Mouse (Mus musculus): Measurements from ENCODE around the gene Cd300lg. TPM values are rescaled to one million over a fixed set of nuclear protein-coding genes. Genes with fewer than 3 reads are reported as not detected.
A peak's percentile ranks its signal among the peaks of the same experiment; 100 is the strongest.

Cd300lg gene
- polyA plus RNA-seq, 1 experiment = 6.4 TPM

DNA sequence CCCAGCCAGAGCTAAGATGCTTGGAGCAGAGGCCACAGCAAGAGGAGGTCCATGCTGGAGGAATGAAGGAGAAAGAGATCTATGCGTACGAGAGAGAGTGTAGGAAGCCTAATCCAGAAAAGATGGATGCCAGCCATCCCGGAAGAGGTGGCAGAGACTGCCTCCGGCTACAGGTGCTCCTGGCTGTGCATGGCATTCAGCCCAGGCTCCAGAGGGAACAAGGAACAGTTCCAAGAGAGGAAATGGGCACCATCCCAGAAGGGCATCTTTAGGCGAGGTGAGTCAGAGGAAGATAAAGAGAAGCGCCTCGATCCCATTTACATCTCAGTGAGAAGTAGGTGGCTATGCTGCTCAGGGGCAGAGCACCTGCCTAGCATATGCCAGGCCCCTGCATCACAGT is 10.2 kb upstream of the Cd300lg start:
- no peaks in the 10 kb centered on the region for H3K4me1 ChIP-seq (ENCODE audit: control insufficient read depth, insufficient read depth, low read length)
- no peak overlapping the region for H3K27ac ChIP-seq (ENCODE audit: insufficient read depth, low read depth, low read length)
- no peak for TF ChIP-seq CTCF (IDR thresholded peaks at IDR 0.05; ENCODE audit: low read depth, low read length)
- no peak for TF ChIP-seq POLR2A (IDR thresholded peaks at IDR 0.05; ENCODE audit: borderline replicate concordance, low read depth, low read length)
- H3K4me3 ChIP-seq (ENCODE audit: insufficient read depth, low read length) = no peak overlapping the region

GRCm38 (mm10) chr11:102033055-102033591 is 8.2 kb upstream of the Cd300lg start:
- H3K4me3 ChIP-seq (ENCODE audit: insufficient read depth, low read length) = no peak overlapping the region
- H3K4me1 ChIP-seq (ENCODE audit: control insufficient read depth, insufficient read depth, low read length) = no peaks in the 10 kb centered on the region
- H3K27ac ChIP-seq (ENCODE audit: insufficient read depth, low read depth, low read length) = no peak overlapping the region
- TF ChIP-seq CTCF (IDR thresholded peaks at IDR 0.05; ENCODE audit: low read depth, low read length) (no peak), POLR2A (IDR thresholded peaks at IDR 0.05; ENCODE audit: borderline replicate concordance, low read depth, low read length) (no peak)

DNA sequence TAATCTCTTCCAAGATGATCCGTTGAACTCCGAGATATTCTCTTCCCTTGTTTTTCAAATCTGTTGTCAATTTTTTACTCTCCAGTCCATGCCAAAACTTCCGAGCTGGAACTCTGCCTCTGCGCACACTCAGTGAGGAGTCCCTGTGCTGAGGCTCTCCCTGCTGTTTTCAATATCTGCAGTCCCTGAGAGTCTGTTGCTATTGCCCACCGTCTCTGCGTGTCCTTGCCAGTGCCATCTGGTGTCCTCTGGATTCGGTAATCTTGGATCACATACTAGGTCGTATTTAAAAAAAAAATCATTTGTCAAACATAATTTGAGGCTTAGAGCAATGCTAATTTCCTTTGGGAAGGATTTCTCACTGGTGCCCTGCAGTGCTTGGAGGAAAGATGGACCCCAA is 6.4 kb upstream of the Cd300lg start:
- TF ChIP-seq POLR2A (IDR thresholded peaks at IDR 0.05; ENCODE audit: borderline replicate concordance, low read depth, low read length) (no peak), CTCF (IDR thresholded peaks at IDR 0.05; ENCODE audit: low read depth, low read length) (no peak)
- Histone ChIP-seq H3K4me3 (ENCODE audit: insufficient read depth, low read length) (no peak overlapping the region), H3K4me1 (ENCODE audit: control insufficient read depth, insufficient read depth, low read length) (no peaks in the 10 kb centered on the region), H3K27ac (ENCODE audit: insufficient read depth, low read depth, low read length) (no peak overlapping the region)

GRCm38 (mm10) chr11:102035456-102035960 is 5.8 kb upstream of the Cd300lg start:
- no peaks in the 10 kb centered on the region for H3K4me1 ChIP-seq (ENCODE audit: control insufficient read depth, insufficient read depth, low read length)
- no peak overlapping the region for H3K4me3 ChIP-seq (ENCODE audit: insufficient read depth, low read length)
- H3K27ac ChIP-seq (ENCODE audit: insufficient read depth, low read depth, low read length) = no peak overlapping the region
- TF ChIP-seq CTCF (IDR thresholded peaks at IDR 0.05; ENCODE audit: low read depth, low read length) (no peak), POLR2A (IDR thresholded peaks at IDR 0.05; ENCODE audit: borderline replicate concordance, low read depth, low read length) (no peak)

- Histone ChIP-seq H3K4me3 (ENCODE audit: insufficient read depth, low read length) (no peak overlapping the region), H3K27ac (ENCODE audit: insufficient read depth, low read depth, low read length) (no peak overlapping the region), H3K4me1 (ENCODE audit: control insufficient read depth, insufficient read depth, low read length) (no peaks in the 10 kb centered on the region)
- TF ChIP-seq POLR2A (IDR thresholded peaks at IDR 0.05; ENCODE audit: borderline replicate concordance, low read depth, low read length) (no peak), CTCF (IDR thresholded peaks at IDR 0.05; ENCODE audit: low read depth, low read length) (no peak)
These were observed 5.0 kb upstream of the Cd300lg start for GRCm38 (mm10) chr11:102036336-102036735.

GRCm38 (mm10) chr11:102037789-102038188 is 3.5 kb upstream of the Cd300lg start:
- peaks cover 4% of the 10 kb centered on the region for H3K4me1 ChIP-seq (ENCODE audit: control insufficient read depth, insufficient read depth, low read length)
- no peak for TF ChIP-seq CTCF (IDR thresholded peaks at IDR 0.05; ENCODE audit: low read depth, low read length)
- H3K4me3 ChIP-seq (ENCODE audit: insufficient read depth, low read length) = no peak overlapping the region
- no peak overlapping the region for H3K27ac ChIP-seq (ENCODE audit: insufficient read depth, low read depth, low read length)

DNA sequence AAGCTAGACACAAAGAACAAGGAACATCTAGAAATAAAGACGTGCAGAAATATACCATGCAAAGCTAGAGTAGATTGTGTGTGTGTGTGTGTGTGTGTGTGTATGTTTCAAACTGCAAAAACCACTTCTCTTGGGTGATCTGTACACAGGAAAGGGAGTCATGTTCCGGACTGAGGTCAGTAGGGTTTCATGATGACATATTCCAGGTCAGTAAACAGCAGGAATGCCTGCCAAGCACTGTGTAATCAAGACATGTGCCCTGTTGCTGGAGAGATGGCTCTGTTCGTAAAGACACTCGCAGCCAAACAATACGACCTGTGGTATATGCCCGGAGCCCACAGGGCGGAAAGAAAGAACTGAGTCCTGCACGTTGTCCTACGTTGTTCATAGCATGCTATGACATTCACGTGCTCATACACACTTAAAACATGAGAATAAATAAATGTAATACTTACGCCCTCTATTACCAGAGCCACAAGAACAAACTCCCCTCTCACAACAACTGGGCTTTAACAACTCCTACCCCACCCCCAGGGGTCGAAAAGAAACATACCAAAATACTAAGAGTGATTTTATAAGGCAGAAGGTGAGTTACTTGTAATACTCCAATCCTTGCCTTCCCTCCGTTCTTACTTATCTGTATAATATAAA is 1.7 kb upstream of the Cd300lg start:
- Histone ChIP-seq H3K27ac (ENCODE audit: insufficient read depth, low read depth, low read length) (no peak overlapping the region), H3K4me3 (ENCODE audit: insufficient read depth, low read length) (no peak overlapping the region), H3K4me1 (ENCODE audit: control insufficient read depth, insufficient read depth, low read length) (peaks cover 4% of the 10 kb centered on the region)
- TF ChIP-seq CTCF (IDR thresholded peaks at IDR 0.05; ENCODE audit: low read depth, low read length) (no peak), POLR2A (IDR thresholded peaks at IDR 0.05; ENCODE audit: borderline replicate concordance, low read depth, low read length) (no peak)

DNA sequence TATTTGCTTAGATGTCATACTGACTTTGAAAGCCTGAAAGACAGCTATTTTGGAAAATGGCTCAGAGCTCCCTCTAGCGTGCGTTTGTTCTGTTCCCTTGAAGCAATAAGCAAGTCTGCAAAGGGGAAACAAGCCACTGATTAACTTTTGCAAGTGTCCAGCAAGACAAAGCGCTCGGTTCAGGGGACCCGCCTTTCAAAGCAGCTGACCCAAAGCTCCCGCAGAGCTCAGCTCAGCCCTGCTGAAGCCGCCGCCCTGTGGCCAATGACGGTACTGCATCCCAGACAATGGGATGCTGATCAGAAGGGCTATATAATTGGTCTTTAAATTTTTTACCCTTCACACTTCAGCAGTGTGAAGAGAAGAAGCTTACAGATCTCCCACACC is 1.2 kb upstream of the Cd300lg start:
- peak; percentile 66 for TF ChIP-seq CTCF (IDR thresholded peaks at IDR 0.05; ENCODE audit: low read depth, low read length)
- TF ChIP-seq POLR2A (IDR thresholded peaks at IDR 0.05; ENCODE audit: borderline replicate concordance, low read depth, low read length) = no peak
- Histone ChIP-seq H3K4me1 (ENCODE audit: control insufficient read depth, insufficient read depth, low read length) (peaks cover 4% of the 10 kb centered on the region), H3K27ac (ENCODE audit: insufficient read depth, low read depth, low read length) (no peak overlapping the region), H3K4me3 (ENCODE audit: insufficient read depth, low read length) (no peak overlapping the region)

DNA sequence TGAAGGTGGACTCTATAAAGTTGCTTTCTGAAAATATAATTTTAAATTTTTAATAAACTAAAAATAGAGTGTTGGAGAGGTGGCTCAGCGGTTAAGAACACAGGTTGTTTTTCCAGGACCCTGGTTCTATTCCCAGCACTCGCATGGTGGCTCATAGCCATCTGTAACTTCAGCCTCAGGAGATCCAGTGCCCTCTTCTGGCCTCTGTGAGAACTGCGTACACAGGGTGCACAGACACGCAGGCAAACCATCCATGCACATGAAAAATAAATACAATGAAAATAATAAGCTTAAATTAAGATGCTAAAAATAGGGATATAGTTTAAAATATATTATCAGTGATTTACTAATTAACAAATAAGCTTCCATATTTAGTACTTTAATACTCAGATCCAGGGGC is 663 bp upstream of the Cd300lg start:
- H3K27ac ChIP-seq (ENCODE audit: insufficient read depth, low read depth, low read length) = no peak overlapping the region
- H3K4me1 ChIP-seq (ENCODE audit: control insufficient read depth, insufficient read depth, low read length) = peaks cover 4% of the 10 kb centered on the region
- no peak overlapping the region for H3K4me3 ChIP-seq (ENCODE audit: insufficient read depth, low read length)
- TF ChIP-seq CTCF (IDR thresholded peaks at IDR 0.05; ENCODE audit: low read depth, low read length) = no peak
- no peak for TF ChIP-seq POLR2A (IDR thresholded peaks at IDR 0.05; ENCODE audit: borderline replicate concordance, low read depth, low read length)

GRCm38 (mm10) chr11:102042971-102043370 is 1.7 kb downstream of the Cd300lg start:
- TF ChIP-seq POLR2A (IDR thresholded peaks at IDR 0.05; ENCODE audit: borderline replicate concordance, low read depth, low read length) (no peak), CTCF (IDR thresholded peaks at IDR 0.05; ENCODE audit: low read depth, low read length) (no peak)
- Histone ChIP-seq H3K4me3 (ENCODE audit: insufficient read depth, low read length) (no peak overlapping the region), H3K27ac (ENCODE audit: insufficient read depth, low read depth, low read length) (no peak overlapping the region), H3K4me1 (ENCODE audit: control insufficient read depth, insufficient read depth, low read length) (peaks cover 4% of the 10 kb centered on the region)
